Mouse (Mus musculus) spleen, adult 2 months (tissue): Measurements from ENCODE around the gene Adra2b. TPM values are rescaled to one million over a fixed set of nuclear protein-coding genes. Genes with fewer than 3 reads are reported as not detected.

ENCODE experiments used
- DNase-seq, 2 experiments: peaks; one replicate each; pipeline versions ENCODE4 v3.0.0 to v3.0.0-alpha.2; 2012 to 2021; ENCODE audit warnings: low spot score in 2 of 2, low read depth in 1 of 2
- H3K27ac ChIP-seq: fragments of 200-500 bp; 2 replicates; pipeline ENCODE4 v1.5.1; 2012; ENCODE audit warnings: low read length, inconsistent platforms; ENCODE audit not compliant: insufficient read depth
- H3K27me3 ChIP-seq: fragments of 200-500 bp; 2 replicates; pipeline ENCODE4 v1.6.1; 2012; ENCODE audit warnings: mild to moderate bottlenecking, moderate library complexity, low read length, inconsistent platforms; ENCODE audit not compliant: control insufficient read depth, insufficient read depth
- H3K36me3 ChIP-seq: fragments of 200-500 bp; 2 replicates; pipeline ENCODE4 v1.6.1; 2012; ENCODE audit warnings: mild to moderate bottlenecking, low read length, inconsistent platforms; ENCODE audit not compliant: control insufficient read depth, insufficient read depth
- H3K4me1 ChIP-seq: fragments of 200-500 bp; 2 replicates; pipeline ENCODE4 v1.6.1; 2011; ENCODE audit warnings: inconsistent platforms; ENCODE audit not compliant: control insufficient read depth, insufficient read depth, insufficient read length
- H3K4me3 ChIP-seq: fragments of 200-500 bp; 2 replicates; pipeline ENCODE4 v1.5.1; 2011; ENCODE audit warnings: mild to moderate bottlenecking, inconsistent platforms; ENCODE audit not compliant: insufficient read depth, insufficient read length; ENCODE audit errors: extremely low read depth
- CTCF ChIP-seq: fragments of 200-500 bp; IDR thresholded peaks from 2 replicates; pipeline ENCODE4 v1.5.1; 2011; ENCODE audit warnings: mild to moderate bottlenecking, inconsistent platforms; ENCODE audit not compliant: insufficient read depth, insufficient read length, insufficient replicate concordance; ENCODE audit errors: extremely low read depth
- POLR2A ChIP-seq: fragments of 200-500 bp; IDR thresholded peaks from 2 replicates; pipeline ENCODE4 v1.6.1; 2011; ENCODE audit warnings: low read depth, low read length, inconsistent platforms
- WGBS: fragments of 180-500 bp; shearing (Covaris S2); methylation state at CpG from one replicate; pipeline ENCODE4 v1.1.7; 2018; 5-methylcytosine and 5-hydroxymethylcytosine counted together
- polyA plus RNA-seq: library from polyadenylated mRNA; depleted of rRNA; stranded (reverse); fragments of >200 nt; gene quantifications from 2 replicates; pipeline ENCODE4 v1.2.3, GENCODE M21; 2012

Adra2b gene
- polyA plus RNA-seq, 1 experiment: 1.3 TPM

DNA sequence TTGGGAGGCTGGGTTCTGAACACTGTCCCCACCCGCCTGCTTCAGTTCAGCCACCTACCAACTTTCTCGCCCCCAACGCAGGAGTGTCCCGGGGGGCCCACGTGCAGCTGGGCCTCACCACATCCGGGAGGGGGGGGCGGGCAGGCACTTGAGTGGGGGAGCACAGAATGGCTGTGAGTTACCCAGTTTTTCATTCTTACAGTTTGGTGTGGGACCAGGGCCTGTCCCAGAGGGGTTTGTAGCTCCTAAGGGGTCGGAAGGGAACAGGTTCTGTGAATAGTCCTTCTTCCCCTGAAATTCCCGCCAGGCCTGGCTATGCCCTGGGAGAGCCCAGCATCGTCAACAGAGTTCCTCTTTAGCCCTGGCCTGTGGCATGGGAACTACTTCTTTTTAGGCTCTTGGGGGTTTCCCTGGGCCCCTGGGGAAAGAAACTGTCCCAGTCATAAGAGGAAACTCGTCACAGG, 27.9 kb upstream of the Adra2b start:
- Histone ChIP-seq H3K27me3 (no peaks in the 10 kb centered on the region), H3K4me1 (peaks cover 32% of the 10 kb centered on the region), H3K4me3 (peak overlapping the region; percentile 42; the same call in 1 of the 2 replicates), H3K27ac (peak overlapping the region; percentile 96), H3K36me3 (peaks cover 21% of the 10 kb centered on the region)
- DNase-seq: peak; percentile 88 to 90
- 6% methylated on average over 11 of the region's 11 CpGs for WGBS
- TF ChIP-seq POLR2A (no peak), CTCF (no peak)

DNA sequence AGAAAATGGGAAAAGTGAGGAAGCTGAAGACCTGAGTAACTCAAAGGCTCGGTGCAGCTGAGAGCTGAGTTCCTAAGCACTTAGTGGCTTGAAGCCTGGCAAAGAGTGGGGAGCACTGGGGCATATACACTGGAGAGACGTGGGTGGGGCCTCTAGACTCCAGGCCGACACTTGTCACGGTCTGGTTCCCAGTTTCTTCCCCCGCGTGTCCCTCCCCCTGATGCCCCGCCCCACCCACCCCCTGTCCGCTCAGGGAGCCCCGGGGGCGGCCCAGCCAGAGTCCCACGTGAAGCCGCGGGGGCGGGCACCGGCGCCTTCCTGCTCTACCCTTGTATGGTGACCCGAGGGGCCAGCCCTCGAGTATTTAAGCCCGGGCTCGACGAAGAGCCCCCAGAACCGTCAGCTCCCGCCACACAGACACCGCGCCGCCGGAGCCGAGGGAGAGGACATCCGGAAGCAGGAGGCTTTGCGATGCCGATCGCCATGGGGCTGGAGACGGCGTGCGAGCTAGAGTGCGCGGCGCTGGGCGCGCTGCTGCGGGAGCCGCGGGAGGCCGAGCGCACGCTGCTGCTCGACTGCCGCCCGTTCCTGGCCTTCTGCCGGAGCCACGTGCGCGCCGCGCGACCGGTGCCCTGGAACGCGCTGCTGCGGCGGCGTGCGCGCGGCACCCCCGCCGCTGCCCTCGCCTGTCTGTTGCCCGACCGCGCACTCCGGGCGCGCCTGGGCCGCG, 27.1 kb upstream of the Adra2b start, which contains the start of gene Dusp2:
Dusp2 (plus strand) TSS at position 393 of the 730 bp plus-strand sequence.
- H3K27me3 ChIP-seq: no peaks in the 10 kb centered on the region
- peak within 1 kb of the TSS; percentile 93 for H3K4me3 ChIP-seq
- H3K36me3 ChIP-seq: peaks cover 21% of the 10 kb centered on the region
- peak; percentile 97 to 99 for DNase-seq
- peak within 1 kb of the TSS; percentile 96 for H3K27ac ChIP-seq
- 0% methylated on average over 73 of the region's 76 CpGs for WGBS
- TF ChIP-seq CTCF (no peak), POLR2A (peak; percentile 100)
- peaks cover 32% of the 10 kb centered on the region for H3K4me1 ChIP-seq

DNA sequence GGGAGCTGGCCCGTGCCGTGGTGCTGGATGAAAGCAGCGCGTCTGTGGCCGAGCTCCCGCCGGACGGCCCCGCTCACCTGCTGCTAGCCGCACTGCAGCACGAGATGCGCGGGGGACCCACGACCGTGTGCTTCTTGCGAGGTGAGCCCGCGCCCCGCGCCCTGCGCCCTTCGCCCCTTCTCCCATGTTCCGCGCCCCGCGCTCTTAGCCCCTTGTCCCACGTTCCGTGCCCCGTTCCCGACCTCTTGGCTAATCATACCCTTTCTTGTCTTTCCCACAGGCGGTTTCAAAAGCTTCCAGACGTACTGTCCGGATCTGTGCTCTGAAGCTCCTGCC, 26.5 kb upstream of the Adra2b start:
- DNase-seq: no peak
- H3K4me3 ChIP-seq: peak overlapping the region; percentile 93
- TF ChIP-seq CTCF (no peak), POLR2A (no peak)
- WGBS: 1% methylated on average over 33 of the region's 33 CpGs
- peaks cover 32% of the 10 kb centered on the region for H3K4me1 ChIP-seq
- peak overlapping the region; percentile 94 for H3K27ac ChIP-seq
- H3K27me3 ChIP-seq: no peaks in the 10 kb centered on the region
- H3K36me3 ChIP-seq: peaks cover 21% of the 10 kb centered on the region

DNA sequence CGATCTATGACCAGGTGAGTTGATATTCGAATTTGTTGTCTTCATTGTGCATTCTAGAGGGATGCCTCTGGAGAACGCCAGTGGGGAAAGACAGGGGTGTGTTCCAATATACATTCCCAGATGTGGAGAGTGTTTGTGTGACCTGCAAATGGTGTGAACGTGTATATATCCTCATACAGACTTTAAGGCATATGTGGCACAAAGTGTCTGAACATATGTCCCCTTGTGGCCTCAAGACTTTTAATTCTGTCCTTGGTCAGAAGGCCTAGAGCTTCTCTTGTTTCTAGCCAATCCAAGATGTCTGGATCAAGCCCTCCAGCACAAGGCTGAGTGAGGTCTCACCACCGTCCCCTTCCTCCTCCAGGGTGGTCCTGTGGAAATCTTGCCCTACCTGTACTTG, 26.1 kb upstream of the Adra2b start:
- H3K4me3 ChIP-seq: peak overlapping the region; percentile 93

DNA sequence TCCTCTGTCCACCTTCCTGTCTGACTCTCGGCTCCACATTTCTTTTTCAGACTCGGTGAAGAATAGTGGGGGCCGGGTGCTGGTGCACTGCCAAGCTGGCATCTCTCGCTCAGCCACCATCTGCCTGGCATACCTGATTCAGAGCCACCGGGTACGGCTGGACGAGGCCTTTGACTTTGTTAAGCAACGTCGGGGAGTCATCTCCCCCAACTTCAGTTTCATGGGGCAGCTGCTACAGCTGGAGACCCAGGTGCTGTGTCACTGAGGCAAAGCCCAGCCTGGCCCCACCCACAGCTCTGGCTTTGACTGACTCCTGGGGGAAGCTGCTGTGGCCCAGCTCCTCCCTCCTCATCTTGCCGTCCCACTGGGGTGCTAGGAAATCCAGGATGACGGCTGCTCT, 25.5 kb upstream of the Adra2b start:
- peak overlapping the region; percentile 93 for H3K4me3 ChIP-seq
- peaks cover 21% of the 10 kb centered on the region for H3K36me3 ChIP-seq
- no peak for TF ChIP-seq POLR2A
- TF ChIP-seq CTCF: no peak
- WGBS: 7% methylated on average over 11 of the region's 11 CpGs
- peaks cover 26% of the 10 kb centered on the region for H3K4me1 ChIP-seq
- no peaks in the 10 kb centered on the region for H3K27me3 ChIP-seq
- H3K27ac ChIP-seq: peak overlapping the region; percentile 94
- peak in 1 of 2 experiments; percentile 51 for DNase-seq

More for the DNA sequence above, 26.1 kb upstream of the Adra2b start:
- DNase-seq: no peak
- Histone ChIP-seq H3K4me1 (peaks cover 31% of the 10 kb centered on the region), H3K36me3 (peaks cover 21% of the 10 kb centered on the region), H3K27ac (peak overlapping the region; percentile 94), H3K27me3 (no peaks in the 10 kb centered on the region)
- 3% methylated on average over 5 of the region's 5 CpGs for WGBS
- TF ChIP-seq CTCF: no peak
- TF ChIP-seq POLR2A: no peak; the same call in 1 of the 2 replicates

DNA sequence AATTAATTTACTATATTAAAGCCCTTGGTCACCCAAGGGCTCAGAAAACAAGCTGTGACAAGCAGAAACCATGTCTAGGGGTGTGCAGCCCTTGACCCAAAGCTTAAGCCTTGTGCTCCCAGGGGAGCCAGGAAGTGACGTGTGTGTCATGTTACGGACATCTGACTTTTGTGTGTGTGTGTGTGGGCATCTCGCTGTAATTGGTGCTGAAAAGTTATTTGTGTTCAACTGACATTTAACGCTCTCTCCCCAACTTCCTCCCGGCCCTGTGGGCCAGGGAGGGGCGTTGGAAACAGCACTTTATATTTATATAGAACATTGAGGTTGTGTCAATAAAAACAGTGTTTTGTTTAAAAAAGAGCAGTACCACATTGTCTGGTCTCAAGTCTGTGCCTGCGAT, 25.0 kb upstream of the Adra2b start:
- DNase-seq: peak; percentile 77 to 82
- Histone ChIP-seq H3K4me3 (peak overlapping the region; percentile 93), H3K27me3 (no peaks in the 10 kb centered on the region), H3K4me1 (peaks cover 21% of the 10 kb centered on the region), H3K27ac (peak overlapping the region; percentile 94), H3K36me3 (peaks cover 21% of the 10 kb centered on the region)
- 9% methylated on average over 7 of the region's 7 CpGs for WGBS
- no peak for TF ChIP-seq CTCF
- peak; percentile 13; the same call in 1 of the 2 replicates for TF ChIP-seq POLR2A

DNA sequence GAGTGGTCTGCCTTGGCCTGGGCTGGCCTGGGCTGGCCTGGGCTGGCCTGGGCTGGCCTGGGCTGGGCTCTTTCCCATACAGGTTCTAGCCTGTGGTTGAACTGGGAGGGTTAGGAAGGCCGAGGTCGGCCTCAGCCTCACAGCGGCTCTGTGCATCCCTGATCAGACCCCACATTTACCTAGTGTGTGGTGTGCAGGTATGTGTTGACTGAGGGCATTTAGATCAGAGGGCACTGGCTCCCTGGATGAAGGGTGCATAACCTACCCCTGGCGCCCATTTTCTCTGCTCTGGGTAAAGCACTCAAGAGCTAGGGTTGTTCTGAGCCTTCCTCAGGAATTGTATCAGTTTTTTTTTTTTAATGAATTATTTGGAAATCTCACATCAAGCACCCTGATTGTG, 24.6 kb upstream of the Adra2b start, which contains the start of gene Astl:
Astl (plus strand) TSS at position 224 of the 400 bp plus-strand sequence.
- peak within 1 kb of the TSS; percentile 94 for H3K27ac ChIP-seq
- peak in 1 of 2 experiments; percentile 11 for DNase-seq
- WGBS: 15% methylated on average over 4 of the region's 4 CpGs
- H3K4me1 ChIP-seq: peaks cover 17% of the 10 kb centered on the region
- no peaks in the 10 kb centered on the region for H3K27me3 ChIP-seq
- peaks cover 21% of the 10 kb centered on the region for H3K36me3 ChIP-seq
- peak within 1 kb of the TSS; percentile 93 for H3K4me3 ChIP-seq
- TF ChIP-seq POLR2A (no peak), CTCF (no peak)
